Mouse (Mus musculus): ENCODE data around the gene Col12a1.

Gene Col12a1

GRCm38 (mm10) chr9:79718481-79719370 is at the start of gene Col12a1:
TSS of gene Col12a1 (minus strand) at chr9:79718831.
- peak; percentile 51 for DNase-seq (ENCODE audit: low spot score)

- DNase-seq (ENCODE audit: low spot score): no peak
Observed at GRCm38 (mm10) chr9:79766991-79767545, 48.4 kb upstream of the Col12a1 start.

- DNase-seq (ENCODE audit: low spot score): no peak
Observed at GRCm38 (mm10) chr9:79765329-79765728, 46.7 kb upstream of the Col12a1 start.

- no peak for DNase-seq (ENCODE audit: low spot score)
Observed at GRCm38 (mm10) chr9:79762519-79762918, 43.9 kb upstream of the Col12a1 start.

- no peak for DNase-seq (ENCODE audit: low spot score)
Observed at GRCm38 (mm10) chr9:79760076-79760475, 41.4 kb upstream of the Col12a1 start.

- peak; percentile 92 for DNase-seq (ENCODE audit: low spot score)
Observed at GRCm38 (mm10) chr9:79759385-79760005, 40.9 kb upstream of the Col12a1 start, which contains the start of gene Cox7a2. TSS of gene Cox7a2 (minus strand) at chr9:79759878.

GRCm38 (mm10) chr9:79755311-79755710 is 36.7 kb upstream of the Col12a1 start:
- DNase-seq (ENCODE audit: low spot score): no peak

- DNase-seq (ENCODE audit: low spot score): no peak
Observed at GRCm38 (mm10) chr9:79751846-79752245, 33.2 kb upstream of the Col12a1 start.

GRCm38 (mm10) chr9:79750709-79751108 is 32.1 kb upstream of the Col12a1 start:
- DNase-seq (ENCODE audit: low spot score): no peak

GRCm38 (mm10) chr9:79745036-79745435 is 26.4 kb upstream of the Col12a1 start:
- DNase-seq (ENCODE audit: low spot score): no peak

GRCm38 (mm10) chr9:79735608-79736007 is 17.0 kb upstream of the Col12a1 start:
- no peak for DNase-seq (ENCODE audit: low spot score)

GRCm38 (mm10) chr9:79730301-79730700 is 11.7 kb upstream of the Col12a1 start:
- no peak for DNase-seq (ENCODE audit: low spot score)

GRCm38 (mm10) chr9:79723090-79723489 is 4.5 kb upstream of the Col12a1 start:
- no peak for DNase-seq (ENCODE audit: low spot score)

GRCm38 (mm10) chr9:79721056-79721455 is 2.4 kb upstream of the Col12a1 start:
- DNase-seq (ENCODE audit: low spot score): no peak

- DNase-seq (ENCODE audit: low spot score): no peak
Observed at GRCm38 (mm10) chr9:79720143-79720542, 1.5 kb upstream of the Col12a1 start.

- DNase-seq (ENCODE audit: low spot score): no peak
Observed at GRCm38 (mm10) chr9:79719451-79719850, 820 bp upstream of the Col12a1 start.

GRCm38 (mm10) chr9:79717836-79718475 is 675 bp downstream of the Col12a1 start:
- DNase-seq (ENCODE audit: low spot score): no peak

GRCm38 (mm10) chr9:79716909-79717835 is 1.5 kb downstream of the Col12a1 start:
- DNase-seq (ENCODE audit: low spot score): no peak

- DNase-seq (ENCODE audit: low spot score): no peak
Observed at GRCm38 (mm10) chr9:79716496-79716895, 2.1 kb downstream of the Col12a1 start.

GRCm38 (mm10) chr9:79714471-79715045 is 4.1 kb downstream of the Col12a1 start:
- DNase-seq (ENCODE audit: low spot score): peak; percentile 51

Data from ovary, adult 18-20 months (tissue).